Mouse (Mus musculus): ENCODE measurements around the gene Trim80.

Trim80 gene

DNA sequence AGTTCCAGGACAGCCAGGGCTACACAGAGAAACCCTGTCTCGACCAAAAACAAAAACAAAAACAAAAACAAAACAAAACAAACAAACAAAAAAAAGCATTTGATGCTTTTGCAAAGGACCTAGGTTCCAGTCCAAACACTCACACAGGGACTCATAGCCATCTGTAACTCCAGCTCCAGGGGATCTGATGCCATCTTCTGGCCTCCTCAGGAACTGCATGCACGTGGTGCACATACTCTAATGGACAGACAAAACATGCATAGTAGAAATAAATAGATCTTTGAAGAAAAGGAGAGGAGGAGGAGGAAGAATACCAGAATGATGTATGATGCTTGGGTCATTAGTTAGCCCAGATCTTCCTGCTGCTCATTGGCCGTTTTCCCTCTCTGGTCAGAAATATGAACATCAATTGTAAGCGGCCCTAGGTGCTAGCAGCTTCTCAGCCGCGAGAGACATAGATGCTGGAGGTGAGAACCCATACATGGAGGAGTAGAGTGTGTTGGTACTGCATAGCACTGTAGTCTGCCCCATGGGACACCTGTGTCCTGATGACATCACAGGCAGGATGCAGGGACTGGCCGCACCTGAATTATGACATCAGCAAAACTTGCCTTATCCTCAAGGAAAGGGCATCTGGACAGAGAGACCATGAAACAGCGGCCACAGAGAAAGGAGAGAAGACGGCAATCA is at the start of gene Trim80:
Trim80 (plus strand) TSS at position 640 of the 690 bp plus-strand sequence.
- DNase-seq (ENCODE audit: extremely low spot score, low spot score): no peak

DNA sequence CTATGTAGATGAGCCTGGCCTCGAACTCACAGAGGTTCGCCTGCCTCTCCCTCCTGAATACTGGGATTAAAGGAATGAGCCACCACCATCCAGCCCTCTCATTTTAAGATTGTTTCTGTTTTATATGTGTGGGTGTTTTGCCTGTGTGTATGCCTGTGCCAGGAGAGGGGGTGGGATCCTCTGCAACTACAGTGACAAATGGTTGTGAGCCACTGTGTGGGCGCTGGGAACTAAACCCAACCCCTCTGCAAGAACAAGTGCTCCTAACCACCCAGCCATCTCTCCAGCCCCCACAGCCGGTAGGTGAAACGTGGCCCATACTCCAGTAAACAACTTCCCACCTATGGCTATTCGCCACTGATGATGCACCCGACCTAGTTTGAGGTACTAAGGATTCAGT is 49.0 kb upstream of the Trim80 start:
- DNase-seq (ENCODE audit: extremely low spot score, low spot score): no peak

DNA sequence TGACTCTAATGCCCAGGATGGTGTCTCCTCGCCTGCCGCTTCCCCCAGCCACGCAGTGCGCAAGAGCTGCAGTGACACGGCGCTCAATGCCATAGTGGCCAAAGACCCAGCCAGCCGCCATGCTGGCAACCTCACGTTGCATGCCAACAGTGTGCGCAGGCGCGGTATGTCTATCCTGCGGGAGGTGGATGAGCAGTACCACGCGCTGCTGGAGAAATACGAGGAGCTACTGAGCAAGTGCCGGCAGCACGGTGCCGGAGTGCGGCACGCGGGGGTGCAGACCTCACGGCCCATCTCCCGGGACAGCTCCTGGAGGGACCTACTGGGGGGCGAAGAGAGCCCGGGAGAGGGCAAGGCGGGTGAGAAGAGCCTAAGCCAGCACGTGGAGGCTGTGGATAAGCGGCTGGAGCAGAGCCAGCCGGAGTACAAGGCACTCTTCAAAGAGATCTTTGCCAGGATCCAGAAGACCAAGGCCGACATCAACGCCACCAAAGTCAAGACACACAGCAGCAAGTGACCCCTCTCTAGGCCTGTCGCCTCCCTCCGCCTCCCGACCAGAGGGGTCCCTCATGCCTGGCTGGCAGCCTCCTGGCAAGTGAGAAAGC is 46.5 kb upstream of the Trim80 start:
- no peak for DNase-seq (ENCODE audit: extremely low spot score, low spot score)

DNA sequence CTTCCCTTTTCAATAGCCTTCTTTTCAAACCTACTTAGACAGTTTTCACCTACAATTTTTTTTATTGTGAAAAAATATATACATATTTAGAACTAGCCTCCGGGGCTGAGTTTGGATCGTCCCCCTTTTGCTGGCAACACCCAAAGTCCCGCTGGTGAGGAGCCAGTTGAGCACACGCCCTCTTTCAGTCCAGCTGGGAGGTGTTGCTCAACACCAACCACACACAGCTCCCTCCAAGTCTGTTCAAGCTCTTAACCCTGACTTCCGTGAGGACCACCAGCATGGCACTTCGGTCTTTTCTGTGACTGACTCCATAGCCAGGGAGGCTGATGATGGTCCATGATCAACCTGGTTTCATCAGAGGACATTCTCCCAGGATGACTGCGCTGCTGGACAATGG is 42.3 kb upstream of the Trim80 start:
- no peak for DNase-seq (ENCODE audit: extremely low spot score, low spot score)

DNA sequence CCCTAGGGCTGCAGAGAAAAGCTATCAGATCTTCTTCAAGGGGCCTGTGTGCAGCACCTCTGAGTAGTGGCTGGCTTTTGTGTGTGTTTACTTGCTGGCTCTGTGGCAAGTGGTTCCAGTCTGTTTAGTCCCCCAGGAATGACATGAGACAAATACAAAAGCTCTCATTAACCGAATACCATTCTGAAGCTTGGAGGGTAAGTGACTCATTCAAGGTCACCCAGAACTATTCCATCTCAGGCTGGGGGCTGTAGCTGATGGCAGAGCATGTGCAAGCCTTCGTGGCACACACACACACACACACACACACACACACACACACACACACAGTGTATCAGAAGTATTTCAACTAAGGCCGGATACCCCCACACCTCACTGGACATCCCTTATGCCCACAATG is 40.2 kb upstream of the Trim80 start:
- no peak for DNase-seq (ENCODE audit: extremely low spot score, low spot score)

DNA sequence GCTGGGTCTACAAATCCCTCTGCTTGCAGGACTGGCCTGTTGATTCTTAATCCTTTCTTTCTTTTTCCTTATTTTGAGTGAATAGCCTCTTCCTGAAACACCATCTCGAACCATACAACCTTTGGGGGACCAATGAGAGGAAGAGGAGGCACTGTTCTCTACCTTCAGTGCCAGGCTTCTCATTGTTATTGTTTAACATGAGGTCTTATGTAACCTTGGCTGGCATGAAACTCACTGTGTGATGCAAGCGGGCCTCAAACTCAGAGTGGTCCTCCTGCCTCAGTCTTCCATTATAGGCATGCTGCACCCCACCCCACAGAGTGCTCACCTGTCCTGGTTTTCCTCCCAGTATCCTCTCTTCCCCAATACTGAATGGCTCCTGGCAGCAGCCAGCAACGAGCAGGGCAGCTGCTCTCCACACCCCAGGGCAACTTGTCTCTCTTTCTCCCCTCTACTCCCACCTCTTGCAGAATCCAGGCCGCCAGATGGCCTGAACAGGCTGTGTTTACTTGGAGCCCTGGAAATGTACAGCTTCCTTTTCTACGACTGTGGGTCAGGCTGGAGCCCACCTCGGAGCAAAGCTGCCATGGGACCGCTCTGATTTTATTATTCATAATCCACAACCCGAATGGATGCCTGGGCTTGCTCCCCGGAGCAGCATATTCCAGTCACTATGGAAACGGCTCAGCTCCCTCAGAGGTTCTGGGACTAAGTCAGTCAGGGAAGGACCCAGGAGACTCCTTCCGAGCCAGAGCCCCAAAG is 39.5 kb upstream of the Trim80 start:
- no peak for DNase-seq (ENCODE audit: extremely low spot score, low spot score)

DNA sequence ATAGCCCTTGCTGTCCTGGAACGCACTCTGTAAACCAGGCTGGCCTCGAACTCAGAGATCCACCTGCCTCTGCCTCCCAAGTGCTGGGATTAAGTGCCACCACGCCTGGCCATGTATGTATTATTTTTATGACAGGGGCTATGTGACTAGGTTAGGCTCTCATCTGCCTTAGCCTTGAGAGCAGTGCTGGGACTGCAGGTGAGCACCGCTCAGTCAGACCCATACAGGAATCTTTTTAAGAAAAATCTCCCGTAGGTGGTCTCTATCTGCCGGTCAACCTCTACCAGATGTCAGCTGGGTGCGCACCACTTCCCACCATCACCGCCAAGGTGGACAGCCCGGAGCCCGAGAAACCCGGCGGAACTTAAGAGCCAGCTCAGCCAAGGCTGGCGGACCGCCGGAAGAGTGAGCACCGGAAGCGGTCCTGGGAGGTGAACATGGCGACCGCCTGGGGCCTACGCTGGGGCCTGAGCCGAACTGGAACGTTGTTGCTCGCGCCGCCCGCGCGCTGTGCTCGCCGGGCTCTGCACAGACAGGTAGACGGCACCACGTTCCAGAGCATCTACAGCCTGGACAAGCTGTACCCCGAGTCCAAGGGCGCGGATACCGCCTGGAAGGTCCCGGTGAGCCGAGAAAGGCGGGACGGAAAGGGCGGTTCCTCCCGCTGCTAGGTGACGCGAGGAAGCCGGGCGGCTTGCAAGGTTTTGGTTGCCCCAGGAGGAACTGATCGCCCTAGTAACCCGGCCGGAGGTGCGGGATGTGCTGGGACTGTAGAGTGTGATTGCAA is 36.8 kb upstream of the Trim80 start, which contains the start of gene Mrpl58:
Mrpl58 (plus strand) TSS at position 415 of the 787 bp plus-strand sequence.
- peak; percentile 90 for DNase-seq (ENCODE audit: extremely low spot score, low spot score)

DNA sequence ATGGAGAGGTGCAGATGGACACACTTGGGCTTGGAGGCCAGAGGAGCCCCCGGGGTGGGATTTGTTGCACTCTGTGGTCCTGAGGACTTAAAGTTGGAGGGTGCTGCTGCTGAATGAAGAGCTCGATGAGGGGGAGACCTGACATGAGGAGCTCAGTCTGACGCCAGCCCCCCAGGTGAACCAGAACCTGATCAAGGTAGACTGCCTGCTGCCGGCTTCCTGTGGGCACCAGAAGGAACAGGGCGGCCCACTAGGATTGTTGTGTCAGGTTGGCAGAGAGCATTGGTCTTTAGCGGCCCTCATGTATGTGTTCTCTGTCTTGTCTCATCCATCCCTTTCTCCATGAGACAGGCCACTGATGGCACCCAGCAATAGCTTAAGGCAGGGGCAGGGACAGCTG is 34.6 kb upstream of the Trim80 start:
- no peak for DNase-seq (ENCODE audit: extremely low spot score, low spot score)

DNA sequence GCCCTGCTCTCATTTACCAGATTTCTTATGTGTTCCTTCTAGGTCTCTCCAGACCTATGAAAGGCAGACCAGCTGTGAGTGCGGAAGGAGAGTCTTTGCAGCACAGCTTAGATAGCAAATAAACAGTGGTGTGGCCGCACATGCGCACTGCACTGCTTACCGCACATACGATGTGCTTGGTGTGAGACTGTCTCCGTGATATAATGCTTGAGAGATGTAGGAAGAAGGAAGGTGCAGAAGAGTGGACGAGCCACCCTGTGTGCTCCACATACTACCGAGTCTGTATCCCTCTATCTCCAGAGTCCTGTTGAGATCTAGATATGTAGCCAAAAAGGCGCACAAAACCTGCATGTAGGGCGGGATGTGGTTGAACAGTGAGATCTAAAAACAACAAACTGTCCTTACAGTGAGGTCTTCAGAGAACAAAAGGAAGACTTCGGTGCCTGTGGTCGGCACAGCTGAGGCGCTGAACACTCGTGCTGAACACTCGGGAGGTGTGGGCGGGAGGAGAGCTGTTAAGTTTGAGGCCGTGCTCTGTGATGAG is 33.4 kb upstream of the Trim80 start:
- DNase-seq (ENCODE audit: extremely low spot score, low spot score): no peak

DNA sequence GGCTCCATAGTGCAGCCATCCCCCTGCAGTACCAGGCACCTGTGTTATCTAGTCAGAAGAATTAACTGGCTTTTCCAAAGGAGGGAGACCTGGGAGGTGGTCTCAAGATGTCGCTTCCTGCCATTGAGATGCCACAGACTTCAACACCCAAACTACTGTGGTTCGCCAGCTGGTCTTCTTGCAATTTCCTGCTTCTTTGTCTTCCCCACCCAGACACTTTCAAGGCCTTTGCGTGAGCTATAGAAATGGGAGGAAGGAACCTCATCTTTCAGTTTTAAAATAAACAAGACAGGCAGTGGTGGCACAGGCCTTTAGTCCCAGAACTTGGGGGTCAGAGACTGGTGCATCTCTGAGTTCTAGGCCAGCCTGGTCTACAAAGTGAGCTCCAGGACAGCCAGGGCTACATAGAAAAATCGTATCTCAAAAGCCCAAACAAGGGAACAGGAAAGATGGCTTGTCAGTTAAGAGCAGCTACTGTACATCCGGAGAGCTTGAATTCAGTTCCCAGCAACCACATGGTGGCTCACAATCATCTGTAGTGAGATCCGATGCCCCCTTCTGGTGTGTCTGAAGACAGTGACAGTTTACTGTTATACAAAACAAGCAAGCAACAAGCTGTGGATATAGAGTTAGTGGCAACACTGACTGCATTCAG is 32.0 kb upstream of the Trim80 start:
- DNase-seq (ENCODE audit: extremely low spot score, low spot score): no peak

DNA sequence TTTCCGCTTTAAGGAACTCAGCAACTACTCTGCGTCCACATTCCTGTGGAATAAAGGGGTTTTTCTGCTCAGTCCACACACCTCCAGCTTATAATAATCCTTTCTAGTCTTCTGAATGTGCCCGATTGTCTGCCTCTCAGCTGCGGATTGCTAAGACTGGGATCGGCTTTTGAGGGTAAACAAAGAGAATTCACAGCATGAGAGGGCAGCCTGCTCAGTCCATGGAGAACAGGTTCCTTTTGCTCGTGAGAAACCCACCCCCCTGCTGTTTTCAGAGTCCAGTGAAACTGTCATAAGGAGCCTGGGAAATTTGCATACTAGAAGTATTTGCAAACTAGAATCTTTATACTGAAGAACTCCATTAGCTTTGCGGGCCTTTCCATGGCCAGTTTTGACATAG is 30.8 kb upstream of the Trim80 start:
- no peak for DNase-seq (ENCODE audit: extremely low spot score, low spot score)

DNA sequence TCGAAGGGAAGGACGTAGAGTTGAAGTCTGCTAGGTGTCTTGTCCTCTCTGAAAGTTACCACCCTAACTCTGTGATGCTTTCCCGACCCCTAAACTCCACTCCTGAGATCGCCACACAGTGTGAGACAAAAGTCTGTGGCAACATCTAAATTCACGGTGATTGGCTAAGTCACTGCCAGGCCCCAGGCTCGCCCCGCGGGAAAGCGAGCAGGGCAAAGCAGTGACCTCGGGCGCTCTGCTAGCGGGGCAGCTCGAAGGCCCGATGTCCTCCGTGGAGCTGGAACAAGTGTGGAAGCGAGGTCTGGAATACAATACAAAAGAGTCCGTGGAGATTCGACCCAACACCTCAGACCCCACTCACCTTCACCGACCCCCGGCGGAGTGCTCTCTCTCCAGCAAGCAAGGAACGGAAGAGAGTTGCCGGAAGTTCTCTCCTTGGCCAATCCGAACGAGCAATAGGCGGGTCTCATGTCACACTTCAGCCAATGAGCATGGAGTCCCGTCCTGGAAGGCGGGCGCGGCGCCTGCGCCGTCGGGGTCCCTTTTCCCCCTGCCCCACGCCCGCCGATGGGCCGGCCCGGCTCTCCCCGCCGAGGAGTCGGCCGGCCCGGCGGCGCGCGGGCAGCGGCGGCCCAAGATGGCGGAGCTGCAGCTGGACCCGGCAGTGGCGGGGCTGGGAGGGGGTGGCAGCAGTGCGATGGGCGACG is 20.7 kb upstream of the Trim80 start, which contains the start of the genes Atp5h and Kctd2:
Atp5h (minus strand) TSS at position 432 of the 707 bp plus-strand sequence.
Kctd2 (plus strand) TSS at position 598 of the 707 bp plus-strand sequence.
- DNase-seq (ENCODE audit: extremely low spot score, low spot score): peak; percentile 91

DNA sequence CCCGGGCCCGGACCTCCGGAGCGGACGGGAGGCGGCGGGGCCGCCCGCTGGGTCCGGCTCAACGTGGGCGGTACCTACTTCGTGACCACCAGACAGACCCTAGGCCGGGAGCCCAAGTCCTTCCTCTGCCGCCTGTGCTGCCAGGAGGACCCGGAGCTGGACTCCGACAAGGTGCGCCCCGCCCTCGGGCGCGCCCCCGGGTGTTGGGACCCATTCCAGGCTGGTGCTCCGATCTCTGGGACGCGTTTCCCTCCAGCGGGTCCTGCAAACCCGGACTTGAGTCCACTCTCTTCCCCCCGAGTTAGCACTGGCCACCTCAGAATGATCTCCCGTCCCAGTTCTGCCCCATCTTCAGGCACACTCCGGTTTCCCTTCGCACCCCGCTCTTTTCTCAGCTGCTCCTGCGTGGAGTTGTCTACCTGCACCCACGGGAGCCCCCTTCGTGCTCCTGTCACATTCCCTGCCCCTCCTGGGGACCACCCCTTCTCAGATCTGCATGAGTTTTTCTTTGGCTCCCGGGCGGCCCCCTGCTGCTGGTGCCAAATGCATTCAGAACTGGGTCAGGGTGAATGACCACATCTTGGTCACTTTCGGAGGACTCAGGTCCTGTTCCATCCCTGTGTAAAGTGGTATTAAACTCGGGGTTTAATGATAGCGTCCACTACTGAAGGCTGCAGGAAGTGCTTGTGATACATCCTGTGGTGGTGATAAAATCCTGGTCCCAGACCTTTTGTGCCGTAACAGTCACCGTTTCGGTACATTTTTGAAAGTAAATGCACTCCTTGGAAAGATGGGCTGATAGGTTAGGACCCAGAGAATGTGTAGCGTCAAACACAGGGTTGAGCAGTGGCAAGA is 19.8 kb upstream of the Trim80 start:
- DNase-seq (ENCODE audit: extremely low spot score, low spot score): peak; percentile 66

DNA sequence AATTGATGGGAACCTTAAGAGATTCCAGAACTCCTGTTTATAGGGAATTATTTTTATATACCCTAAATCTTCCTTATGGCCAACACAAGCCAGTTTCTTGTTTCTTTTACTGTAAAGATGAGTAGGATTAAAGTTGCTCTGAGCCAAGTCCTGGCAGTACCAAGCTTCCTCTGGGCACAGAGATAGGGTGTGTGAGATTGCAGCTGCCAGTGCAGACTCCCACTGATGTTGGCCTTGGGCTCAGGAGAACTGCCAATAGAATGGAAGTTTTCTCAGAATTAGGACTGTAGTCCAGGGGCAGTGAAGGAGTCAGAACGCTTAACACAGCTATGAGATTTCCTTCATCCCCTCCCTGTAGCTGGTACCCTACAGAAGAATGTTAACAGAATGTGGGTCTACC is 19.0 kb upstream of the Trim80 start:
- DNase-seq (ENCODE audit: extremely low spot score, low spot score): no peak

DNA sequence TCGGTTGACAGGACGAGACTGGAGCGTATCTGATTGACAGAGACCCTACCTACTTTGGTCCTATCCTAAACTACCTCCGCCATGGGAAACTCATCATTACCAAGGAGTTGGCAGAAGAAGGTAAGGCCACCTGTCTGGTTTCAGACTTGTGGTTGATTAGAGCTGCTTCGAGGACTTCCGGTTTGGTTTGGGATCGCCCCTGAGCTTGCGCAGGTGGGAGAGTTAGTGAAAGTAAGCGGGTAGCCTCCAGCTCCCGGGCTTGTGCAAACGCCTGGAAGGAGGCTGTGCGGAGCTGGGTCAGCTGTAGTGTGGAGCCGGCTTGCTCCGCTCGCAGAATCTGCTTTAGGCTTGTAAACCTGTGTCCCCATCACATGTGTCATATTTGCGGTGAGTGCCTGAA is 18.4 kb upstream of the Trim80 start:
- no peak for DNase-seq (ENCODE audit: extremely low spot score, low spot score)

DNA sequence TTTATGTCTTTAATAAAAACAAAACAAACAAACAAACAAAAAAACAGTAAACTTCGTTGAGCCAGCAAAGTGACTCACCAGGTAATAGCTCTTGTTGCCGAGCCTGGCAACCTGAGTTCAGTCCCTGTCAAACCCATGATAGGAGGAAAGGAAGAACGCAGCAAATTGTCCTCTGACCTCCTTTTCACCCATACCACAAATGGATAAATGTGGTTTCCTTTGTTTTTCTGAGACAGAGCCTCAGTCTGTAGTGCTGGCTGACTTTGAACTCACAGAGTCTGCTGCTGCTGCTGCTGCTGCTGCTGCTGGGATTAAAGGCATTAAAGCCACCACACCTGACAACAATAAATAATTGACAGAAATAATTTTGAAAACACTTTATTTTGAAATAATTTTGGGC is 17.3 kb upstream of the Trim80 start:
- no peak for DNase-seq (ENCODE audit: extremely low spot score, low spot score)

DNA sequence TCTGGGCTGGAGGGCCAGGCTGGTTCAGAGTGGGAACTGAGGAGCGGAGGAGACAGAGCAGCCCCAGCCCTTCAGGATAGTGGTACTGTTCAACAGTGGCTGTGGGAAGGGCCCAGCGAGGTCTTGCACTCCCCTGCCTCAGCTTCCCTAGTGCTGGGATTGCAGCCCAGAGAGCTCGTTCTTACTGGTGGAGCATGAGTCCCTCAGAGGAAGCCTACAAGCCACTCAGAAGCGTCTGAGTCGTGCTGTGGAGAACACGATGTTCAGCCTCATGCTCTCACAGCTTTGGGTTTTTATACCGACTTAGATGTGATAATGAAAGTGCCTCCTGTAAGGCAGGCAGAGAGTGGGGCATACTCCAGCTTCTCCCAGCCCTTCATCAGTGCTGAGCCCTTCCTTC is 15.7 kb upstream of the Trim80 start:
- DNase-seq (ENCODE audit: extremely low spot score, low spot score): no peak

DNA sequence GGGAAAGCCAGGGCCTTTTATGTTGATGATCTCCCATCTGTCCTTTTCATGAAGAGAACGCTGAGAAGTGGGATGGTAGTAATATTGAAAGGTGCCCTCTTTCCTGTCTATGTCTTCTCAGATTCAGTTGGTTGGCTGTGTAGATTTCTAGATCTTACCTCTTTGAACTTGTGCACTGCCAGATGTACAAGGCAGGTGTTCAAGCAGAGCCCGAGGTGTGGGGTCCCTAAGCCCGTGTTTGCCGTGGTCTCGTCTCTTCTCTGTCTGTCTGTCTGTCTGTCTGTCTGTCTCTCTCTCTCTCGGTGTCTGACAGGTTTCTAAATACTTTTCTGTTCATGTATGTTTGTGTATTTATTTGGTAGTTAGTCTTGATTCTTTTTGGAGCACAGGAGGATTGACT is 14.7 kb upstream of the Trim80 start:
- DNase-seq (ENCODE audit: extremely low spot score, low spot score): no peak

All from neural tube, embryonic 10.5 days (tissue).